Mouse (Mus musculus) spleen, adult 2 months (tissue): ENCODE measurements around the gene Cish.

ENCODE experiments used
- CTCF ChIP-seq: fragments of 200-500 bp; IDR thresholded peaks from 2 replicates; pipeline ENCODE4 v1.5.1; 2011; ENCODE audit warnings: mild to moderate bottlenecking, inconsistent platforms; ENCODE audit not compliant: insufficient read depth, insufficient read length, insufficient replicate concordance; ENCODE audit errors: extremely low read depth
- POLR2A ChIP-seq: fragments of 200-500 bp; IDR thresholded peaks from 2 replicates; pipeline ENCODE4 v1.6.1; 2011; ENCODE audit warnings: low read depth, low read length, inconsistent platforms

DNA sequence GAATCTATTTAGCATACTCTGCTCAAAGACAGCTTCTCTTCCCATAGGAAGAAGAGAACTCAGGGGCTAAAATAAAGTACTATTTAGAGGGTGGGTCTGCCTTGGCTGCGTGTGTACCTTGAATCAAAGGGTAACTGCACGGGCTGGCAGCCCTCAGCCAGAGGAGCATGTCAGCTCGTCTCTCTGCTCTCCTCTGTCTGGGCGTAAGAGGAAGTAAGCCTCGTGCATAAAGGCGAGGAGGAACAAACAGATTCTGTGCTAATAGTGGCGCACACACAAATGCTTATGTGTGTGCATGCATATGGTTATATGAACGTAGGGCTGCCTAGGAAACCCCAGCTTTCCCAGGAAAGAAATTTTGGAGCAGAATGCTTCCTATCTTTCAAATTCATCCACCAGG lies 35.0 kb upstream of the Cish start:
- no peak for TF ChIP-seq CTCF
- TF ChIP-seq POLR2A, result no peak
